Mouse (Mus musculus) limb, embryonic 14.5 days (tissue): ENCODE results near the gene Stk40. TPM values are rescaled to one million over a fixed set of nuclear protein-coding genes. Genes with fewer than 3 reads are reported as not detected.

Source experiments
- ATAC-seq: fragments of 200-750 bp; cut with Nextera tagmentation; 2 replicates; pipeline ENCODE4 v1.8.0; 2017; ENCODE audit warnings: low read depth, moderate number of reproducible peaks, moderate TSS enrichment; ENCODE audit not compliant: low FRiP score
- DNase-seq: peaks from one replicate; pipeline ENCODE4 v3.0.0-alpha.2; 2015; ENCODE audit warnings: low spot score
- H3K27ac ChIP-seq: fragments of 300-500 bp; sonication (generic); replicated peaks from 2 replicates; pipeline ENCODE4 v1.5.1; 2014; ENCODE audit warnings: low read depth, mild to moderate bottlenecking, low read length, moderate library complexity, mixed read lengths
- H3K27me3 ChIP-seq: fragments of 300-500 bp; sonication (generic); 2 replicates; pipeline ENCODE4 v1.6.1; 2014; ENCODE audit warnings: low read length, mixed read lengths; ENCODE audit not compliant: control insufficient read depth, insufficient read depth
- H3K36me3 ChIP-seq: fragments of 300-500 bp; sonication (generic); 2 replicates; pipeline ENCODE4 v1.6.1; 2014; ENCODE audit warnings: mild to moderate bottlenecking, low read length, moderate library complexity, mixed read lengths; ENCODE audit not compliant: control insufficient read depth, insufficient read depth
- H3K4me1 ChIP-seq: fragments of 300-500 bp; sonication (generic); 2 replicates; pipeline ENCODE4 v1.6.1; 2014; ENCODE audit warnings: antibody characterized with exemption, low read length, mixed read lengths; ENCODE audit not compliant: control insufficient read depth, insufficient read depth
- H3K4me2 ChIP-seq: fragments of 300-500 bp; sonication (generic); replicated peaks from 2 replicates; pipeline ENCODE4 v1.6.1; 2014; ENCODE audit warnings: low read depth, mild to moderate bottlenecking, low read length, moderate library complexity; ENCODE audit not compliant: severe bottlenecking
- H3K4me3 ChIP-seq: fragments of 300-500 bp; sonication (generic); replicated peaks from 2 replicates; pipeline ENCODE4 v1.5.1; 2014; ENCODE audit warnings: low read length
- H3K9ac ChIP-seq: fragments of 300-500 bp; sonication (generic); 2 replicates; pipeline ENCODE4 v1.6.1; 2014; ENCODE audit warnings: mild to moderate bottlenecking, low read depth, low read length, moderate library complexity; ENCODE audit not compliant: severe bottlenecking
- H3K9me3 ChIP-seq: fragments of 300-500 bp; sonication (generic); 2 replicates; pipeline ENCODE4 v1.6.1; 2016; ENCODE audit warnings: low read length; ENCODE audit not compliant: control insufficient read depth
- POLR2A ChIP-seq: fragments of 200-500 bp; IDR thresholded peaks from 2 replicates; pipeline ENCODE4 v1.8.0; 2012; ENCODE audit warnings: inconsistent platforms, mild to moderate bottlenecking, moderate library complexity, borderline replicate concordance; ENCODE audit not compliant: insufficient read depth, insufficient read length; ENCODE audit errors: extremely low read depth
- WGBS: fragments of 180-500 bp; shearing (Covaris S2); extraction: QIAGEN DNeasy Blood & Tissue Kit; methylation state at CpG from one replicate; pipeline ENCODE4 v1.1.7; 2014; 5-methylcytosine and 5-hydroxymethylcytosine counted together
- polyA plus RNA-seq, 2 experiments: library from polyadenylated mRNA; depleted of rRNA in 1 of 2; stranded (reverse) in 1 of 2; unstranded in 1 of 2; fragments of >200 nt; fragmentation: Nextera tagmentation in 1 of 2; extraction: Ambion mirVana in 1 of 2; gene quantifications; 2 replicates each; pipeline versions ENCODE4 v1.2.1 to v1.2.3; 2012 to 2014

Stk40 gene
- polyA plus RNA-seq, 2 experiments, result 21.3 to 27.9 TPM

DNA sequence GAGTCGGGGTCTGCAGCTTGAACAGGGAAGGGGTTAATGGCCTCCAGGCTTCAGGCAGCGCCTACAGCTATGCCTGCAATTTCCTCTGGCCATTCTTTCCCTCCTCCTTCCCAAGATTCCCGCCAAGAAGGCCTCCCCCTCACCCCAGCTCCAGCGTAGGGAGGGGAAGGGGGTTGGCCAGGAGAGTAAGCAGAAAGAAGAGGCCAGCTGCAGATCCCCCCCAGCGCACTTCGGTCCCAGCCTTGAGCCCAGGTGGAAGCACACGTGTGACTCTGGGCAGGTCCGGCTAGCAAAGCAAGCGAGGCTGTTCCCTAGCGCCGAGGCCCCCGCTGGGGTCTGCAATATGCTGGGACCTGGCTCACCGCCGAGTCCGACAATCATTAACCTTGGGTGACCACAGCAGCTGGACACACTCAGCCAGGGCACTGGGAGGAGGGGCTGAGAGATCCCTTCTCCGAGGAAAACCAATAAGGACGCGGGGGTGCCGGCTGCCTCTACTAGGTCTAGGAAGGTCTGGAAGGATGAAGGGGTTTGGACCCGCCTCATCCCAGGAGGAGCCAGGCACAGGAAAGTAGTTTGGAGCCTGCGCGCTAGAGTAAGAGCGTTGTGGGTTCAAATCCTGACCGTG, 43.9 kb downstream of the Stk40 start, which contains the start of gene Eva1b:
Gene Eva1b (plus strand): TSS at position 212 of the 628 bp plus-strand sequence.
- H3K4me3 ChIP-seq, result peak within 1 kb of the TSS; percentile 72
- TF ChIP-seq POLR2A, result 0 out of 2 replicates have a peak, but pooled peaks have one; percentile 26
- peak within 1 kb of the TSS; percentile 98 for H3K4me2 ChIP-seq
- H3K27me3 ChIP-seq, result no peaks in the 10 kb centered on the region
- peaks cover 38% of the 10 kb centered on the region for H3K4me1 ChIP-seq
- ATAC-seq (peak; percentile 58), DNase-seq (peak; percentile 77)
- H3K36me3 ChIP-seq, result peaks cover 23% of the 10 kb centered on the region
- H3K9ac ChIP-seq, result peak within 1 kb of the TSS; percentile 75
- peak within 1 kb of the TSS; percentile 94 for H3K27ac ChIP-seq
- H3K9me3 ChIP-seq, result no peaks in the 10 kb centered on the region
- WGBS, result 1% methylated on average over 24 of the region's 24 CpGs

DNA sequence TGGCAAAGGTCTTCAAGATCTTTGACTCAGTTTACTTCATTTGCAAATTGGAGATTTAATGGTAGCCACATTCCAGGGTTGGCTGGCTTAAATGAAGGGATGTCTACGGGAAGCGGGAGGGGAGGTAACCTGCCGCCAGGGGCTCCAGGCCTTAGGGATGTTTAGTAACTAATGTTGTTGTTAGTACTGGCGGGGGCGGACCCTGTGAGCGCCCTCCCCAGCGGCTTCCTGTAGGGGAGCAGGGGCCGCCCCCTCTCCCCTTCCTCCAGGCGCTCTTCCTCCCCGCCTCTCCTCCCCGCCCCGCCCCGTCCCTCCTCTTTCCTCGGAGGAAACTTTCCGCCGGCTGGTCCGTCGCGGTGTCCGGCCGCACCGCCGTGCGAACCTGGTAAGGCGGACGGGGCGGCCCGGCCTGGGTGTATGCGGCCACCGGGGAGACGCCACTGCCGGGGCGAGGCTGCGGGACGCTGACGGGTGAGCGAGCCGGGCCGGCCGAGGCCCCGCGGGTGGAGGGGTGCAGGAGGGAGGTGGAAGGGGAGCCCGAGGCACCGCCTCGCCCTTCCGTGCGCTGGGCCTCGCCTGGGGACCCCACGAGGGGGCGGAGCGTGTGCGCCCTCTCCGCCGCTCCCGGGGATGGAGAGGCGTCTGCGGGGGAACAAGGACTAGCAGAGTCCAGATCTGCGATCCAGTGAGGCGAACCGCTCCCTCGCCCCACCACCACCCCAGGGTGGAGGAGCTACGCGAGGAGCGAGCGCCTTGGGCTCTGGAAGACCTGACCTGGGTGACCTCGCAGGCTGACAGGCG, 44.6 kb downstream of the Stk40 start:
- peak overlapping the region; percentile 98 for H3K4me2 ChIP-seq
- peak overlapping the region; percentile 72 for H3K4me3 ChIP-seq
- peaks cover 29% of the 10 kb centered on the region for H3K36me3 ChIP-seq
- DNase-seq (peak; percentile 87), ATAC-seq (peak; percentile 66)
- H3K9ac ChIP-seq, result peak overlapping the region; percentile 75
- no peaks in the 10 kb centered on the region for H3K27me3 ChIP-seq
- 2% methylated on average over 39 of the region's 67 CpGs for WGBS
- peak overlapping the region; percentile 94 for H3K27ac ChIP-seq
- peak; percentile 13; the same call in 1 of the 2 replicates for TF ChIP-seq POLR2A
- H3K4me1 ChIP-seq, result peaks cover 38% of the 10 kb centered on the region
- H3K9me3 ChIP-seq, result no peaks in the 10 kb centered on the region

DNA sequence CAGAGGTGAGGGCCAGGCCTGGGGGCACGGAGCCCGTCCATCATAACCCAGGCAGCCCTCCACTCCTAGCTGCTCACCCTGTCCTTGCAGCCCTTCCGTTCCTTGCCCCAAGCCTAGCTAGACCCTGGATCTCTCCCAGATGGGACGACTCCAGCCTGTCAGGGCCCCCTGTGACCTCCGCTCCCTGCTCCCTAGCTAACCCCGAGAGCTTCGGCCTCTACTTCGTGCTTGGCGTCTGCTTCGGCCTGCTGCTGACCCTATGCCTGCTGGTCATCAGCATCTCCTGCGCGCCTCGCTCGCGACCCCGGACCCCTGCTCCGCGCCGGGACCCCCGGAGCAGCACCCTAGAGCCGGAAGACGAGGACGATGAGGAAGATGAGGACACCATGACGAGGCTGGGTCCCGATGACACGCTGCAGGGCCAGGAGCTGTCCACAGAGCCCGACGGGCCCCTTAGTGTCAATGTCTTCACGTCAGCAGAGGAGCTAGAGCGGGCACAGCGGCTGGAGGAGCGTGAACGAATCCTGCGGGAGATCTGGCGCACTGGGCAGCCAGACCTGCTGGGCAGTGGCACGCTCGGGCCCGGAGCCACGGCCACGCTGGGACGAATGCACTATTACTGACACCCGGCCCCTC, 45.4 kb downstream of the Stk40 start:
- H3K9ac ChIP-seq, result peak overlapping the region; percentile 75
- peaks cover 33% of the 10 kb centered on the region for H3K36me3 ChIP-seq
- H3K4me1 ChIP-seq, result peaks cover 38% of the 10 kb centered on the region
- DNase-seq (no peak), ATAC-seq (no peak)
- H3K27ac ChIP-seq, result peak overlapping the region; percentile 94
- whole genome bisulfite sequencing, result 16% methylated on average over 42 of the region's 42 CpGs
- TF ChIP-seq POLR2A, result no peak
- H3K9me3 ChIP-seq, result no peaks in the 10 kb centered on the region
- no peaks in the 10 kb centered on the region for H3K27me3 ChIP-seq
- peak overlapping the region; percentile 72 for H3K4me3 ChIP-seq
- peak overlapping the region; percentile 98 for H3K4me2 ChIP-seq

DNA sequence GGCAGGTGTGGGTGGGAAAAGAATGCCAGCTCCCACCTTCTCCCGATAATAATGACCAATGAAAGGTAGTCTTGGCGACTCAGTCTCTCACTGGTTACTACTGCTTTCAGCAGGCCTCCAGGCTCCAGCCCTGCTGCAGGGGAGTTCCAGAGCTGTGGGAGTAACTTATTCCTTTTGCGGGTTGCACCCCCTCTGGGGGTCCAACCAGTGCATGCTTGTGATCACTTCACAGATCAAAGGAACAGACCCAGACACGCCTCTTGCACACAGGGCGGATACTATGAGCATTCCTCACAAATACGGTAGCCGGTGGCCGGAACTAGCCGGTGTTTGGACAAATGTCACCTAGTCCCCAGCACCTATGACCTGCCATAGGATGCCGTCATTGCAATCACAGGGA, 46.0 kb downstream of the Stk40 start:
- peak overlapping the region; percentile 75 for H3K9ac ChIP-seq
- H3K4me2 ChIP-seq, result peak overlapping the region; percentile 98
- WGBS, result 4% methylated on average over 10 of the region's 10 CpGs
- no peaks in the 10 kb centered on the region for H3K27me3 ChIP-seq
- peaks cover 38% of the 10 kb centered on the region for H3K4me1 ChIP-seq
- DNase-seq, result no peak
- no peak for ATAC-seq
- H3K27ac ChIP-seq, result peak overlapping the region; percentile 94
- H3K4me3 ChIP-seq, result peak overlapping the region; percentile 72
- H3K9me3 ChIP-seq, result no peaks in the 10 kb centered on the region
- no peak for TF ChIP-seq POLR2A
- H3K36me3 ChIP-seq, result peaks cover 34% of the 10 kb centered on the region
